Mouse (Mus musculus) liver, adult (tissue): ENCODE results near the gene Cd72.

ENCODE experiments used
- GATA4 ChIP-seq: IDR thresholded peaks from 2 replicates; pipeline ENCODE4 v1.6.1; 2014; ENCODE audit warnings: mild to moderate bottlenecking, low read length; ENCODE audit not compliant: insufficient replicate concordance

Cd72 gene

GRCm38 (mm10) chr4:43454041-43454836 lies at the start of gene Cd72:
Gene Cd72, minus strand, starts transcription at chr4:43454628.
- no peak for TF ChIP-seq GATA4

DNA sequence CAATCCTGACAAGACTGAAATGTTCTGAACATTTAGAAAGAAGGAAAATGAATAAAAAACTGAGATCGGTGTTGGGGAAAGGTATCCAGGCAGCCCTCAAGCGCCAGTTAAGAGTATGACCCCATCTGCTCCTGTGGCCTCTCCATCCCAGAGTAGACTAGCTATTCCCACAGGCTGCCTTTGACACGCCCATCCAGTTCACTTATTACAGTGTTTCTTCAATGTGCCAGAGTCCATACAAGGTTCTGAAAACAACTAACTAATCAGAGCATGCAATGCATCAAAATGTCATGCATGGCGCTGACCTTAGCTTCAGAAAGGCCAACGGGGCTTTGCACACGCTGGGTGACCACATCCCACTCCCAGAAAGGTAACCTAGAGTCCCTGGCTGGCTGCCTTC lies 49.1 kb upstream of the Cd72 start:
- TF ChIP-seq GATA4, result no peak

DNA sequence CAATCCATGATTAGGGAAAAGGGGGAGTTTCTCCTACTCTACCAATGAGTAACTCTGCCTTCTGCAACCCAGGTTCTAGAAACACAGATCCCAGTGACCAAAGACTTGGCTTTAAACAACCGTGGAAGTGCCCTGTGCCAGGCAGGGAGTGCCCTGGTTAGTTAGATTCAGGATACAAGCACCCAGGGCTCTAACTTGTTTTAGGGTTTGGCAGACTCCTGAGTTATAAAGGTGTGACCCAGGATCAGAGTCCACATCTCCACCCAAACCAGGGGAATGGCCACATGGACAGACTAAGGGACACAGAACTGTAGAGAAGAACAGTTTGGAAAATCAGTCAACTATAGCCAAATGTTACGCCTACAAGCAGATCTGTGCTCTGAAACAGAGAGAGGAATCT lies 48.6 kb upstream of the Cd72 start:
- TF ChIP-seq GATA4, result no peak

GRCm38 (mm10) chr4:43499407-43500333 lies 45.2 kb upstream of the Cd72 start, which contains the start of gene Arhgef39:
Gene Arhgef39, minus strand, starts transcription at chr4:43499695.
- no peak for TF ChIP-seq GATA4

- no peak for TF ChIP-seq GATA4
These were observed 44.6 kb upstream of the Cd72 start for GRCm38 (mm10) chr4:43498983-43499382.

DNA sequence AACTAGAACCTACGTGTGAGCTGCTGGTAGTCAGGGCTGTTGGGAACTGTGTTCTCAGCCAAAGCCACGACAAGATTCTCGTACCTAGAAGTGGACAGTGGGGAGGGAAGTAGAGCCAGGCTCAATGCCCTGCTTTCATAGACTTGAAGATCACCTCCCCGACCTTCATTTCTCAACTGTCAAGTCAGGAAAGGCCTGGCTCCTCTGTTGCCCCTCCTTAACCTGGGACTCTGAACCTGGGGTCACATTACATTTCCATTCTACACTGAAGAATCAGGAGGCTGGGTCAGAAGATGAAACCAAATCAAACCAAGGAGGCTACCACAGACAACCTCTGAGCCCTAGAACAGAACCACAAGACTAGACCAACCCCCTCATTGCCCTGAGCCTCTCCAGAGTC lies 43.5 kb upstream of the Cd72 start:
- no peak for TF ChIP-seq GATA4

- TF ChIP-seq GATA4, result no peak
These were observed 43.0 kb upstream of the Cd72 start for GRCm38 (mm10) chr4:43497405-43497804.

GRCm38 (mm10) chr4:43496587-43496986 lies 42.2 kb upstream of the Cd72 start:
- TF ChIP-seq GATA4, result no peak

GRCm38 (mm10) chr4:43493846-43494240 lies 39.4 kb upstream of the Cd72 start:
- no peak for TF ChIP-seq GATA4

- no peak for TF ChIP-seq GATA4
These were observed 38.9 kb upstream of the Cd72 start for GRCm38 (mm10) chr4:43493186-43493845.

GRCm38 (mm10) chr4:43492821-43493185 lies 38.4 kb upstream of the Cd72 start, which contains the start of gene Ccdc107:
Gene Ccdc107, plus strand, starts transcription at chr4:43492900.
- peak; percentile 80; the same call in 1 of the 2 replicates for TF ChIP-seq GATA4

- no peak for TF ChIP-seq GATA4
These were observed 37.8 kb upstream of the Cd72 start for GRCm38 (mm10) chr4:43492101-43492820.

GRCm38 (mm10) chr4:43490801-43491200 lies 36.4 kb upstream of the Cd72 start:
- no peak for TF ChIP-seq GATA4

DNA sequence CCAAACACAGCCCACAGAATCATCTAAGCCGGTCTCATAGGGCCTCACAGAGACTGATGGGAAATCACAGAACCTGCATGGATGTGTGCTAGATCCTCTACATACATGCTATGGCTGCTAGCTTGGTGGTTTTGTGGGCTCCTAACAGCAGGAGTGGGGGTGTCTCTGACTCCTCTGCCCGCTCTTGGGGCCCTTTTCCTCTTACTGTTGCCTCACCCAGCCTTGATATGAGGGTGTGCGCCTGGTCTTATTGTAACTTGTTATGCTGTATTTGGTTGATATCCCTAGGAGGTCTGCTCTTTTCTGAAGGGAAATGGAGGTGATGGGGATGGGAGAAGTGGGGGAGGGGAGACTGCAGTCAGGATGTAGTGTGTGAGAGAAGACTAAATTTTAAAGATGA lies 35.2 kb upstream of the Cd72 start:
- TF ChIP-seq GATA4, result no peak
